Mouse (Mus musculus): ENCODE measurements around the gene Mrpl1. TPM values are rescaled to one million over a fixed set of nuclear protein-coding genes. Genes with fewer than 3 reads are reported as not detected.

The Mrpl1 gene
- total RNA-seq (2021) = 10 to 100 TPM; 21.0 to 21.9 TPM
- long read RNA-seq, experiment 1, transcript Mrpl1-201 (9 exons, 3,431 nt) = major isoform, 17 of 25 reads
- long read RNA-seq, experiment 1, partial matches to known transcripts = 4 of 25 reads
- long read RNA-seq, experiment 1, other reads (novel, unspliced or antisense) = 4 of 25 reads
- long read RNA-seq, experiment 2, transcript Mrpl1-201 (9 exons, 3,431 nt) = major isoform, 34 of 39 reads
- long read RNA-seq, experiment 2, partial matches to known transcripts = 1 of 39 reads
- long read RNA-seq, experiment 2, other reads (novel, unspliced or antisense) = 4 of 39 reads

DNA sequence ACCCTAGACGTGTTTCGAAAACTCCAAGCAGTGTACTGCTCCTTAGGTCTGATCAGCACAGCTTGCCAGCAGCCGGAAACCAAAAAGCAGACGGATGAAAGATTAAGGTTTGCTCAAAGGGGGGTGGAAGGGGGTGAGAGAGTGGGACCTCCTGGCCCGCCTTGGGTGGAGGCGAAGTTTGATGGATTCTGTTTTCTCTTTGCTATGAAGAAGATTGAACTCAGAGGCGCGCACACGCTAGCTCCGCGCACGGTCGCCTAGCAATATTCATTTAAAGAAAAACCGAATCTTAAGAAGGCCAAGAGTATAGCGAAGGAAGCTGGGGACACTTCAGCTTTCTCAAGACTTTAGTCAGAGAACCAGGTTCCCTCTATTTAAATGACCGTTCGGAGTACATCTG, at the start of gene Mrpl1:
Gene Mrpl1, plus strand, starts transcription at position 35 of the 400 bp plus-strand sequence.
- DNase-seq = peak; percentile 26

DNA sequence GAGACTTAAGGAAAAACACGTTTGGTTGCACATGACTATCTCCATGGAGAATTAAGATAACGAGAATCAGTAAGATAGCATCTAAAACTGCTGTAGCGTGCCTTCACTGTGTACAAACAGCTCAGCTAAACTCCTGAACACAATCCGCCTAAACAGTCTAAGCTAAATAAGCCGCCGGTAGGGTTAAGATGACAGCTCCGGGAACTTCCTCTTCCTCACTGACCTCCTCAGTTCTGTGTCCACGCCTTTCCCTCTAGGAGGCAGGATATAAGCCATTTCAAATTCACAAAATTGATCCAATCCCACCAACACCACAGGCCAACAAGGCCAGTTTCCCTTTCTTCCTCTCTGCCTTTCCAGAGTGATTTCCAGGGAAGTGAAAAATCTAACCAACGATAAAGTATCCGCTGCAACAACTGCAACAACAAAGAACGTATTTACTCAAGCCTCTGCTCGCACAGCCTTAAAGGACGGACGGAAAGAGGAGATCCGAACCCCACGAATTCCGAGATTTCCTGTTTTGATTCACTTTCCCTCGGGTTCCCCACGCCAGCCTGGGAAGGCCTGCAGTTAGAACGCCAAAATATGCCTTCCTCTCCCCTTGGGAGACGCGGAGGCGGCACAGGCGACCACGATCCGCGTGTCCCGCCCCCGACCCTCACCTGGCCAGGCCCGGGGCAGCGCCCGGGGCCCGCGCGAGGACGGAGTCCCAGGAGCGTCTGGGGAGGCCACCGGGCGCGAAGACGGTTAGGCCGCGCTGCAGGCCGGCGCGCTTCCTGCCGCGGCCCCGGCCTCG, 48.6 kb upstream of the Mrpl1 start:
- peak; percentile 8 for DNase-seq

DNA sequence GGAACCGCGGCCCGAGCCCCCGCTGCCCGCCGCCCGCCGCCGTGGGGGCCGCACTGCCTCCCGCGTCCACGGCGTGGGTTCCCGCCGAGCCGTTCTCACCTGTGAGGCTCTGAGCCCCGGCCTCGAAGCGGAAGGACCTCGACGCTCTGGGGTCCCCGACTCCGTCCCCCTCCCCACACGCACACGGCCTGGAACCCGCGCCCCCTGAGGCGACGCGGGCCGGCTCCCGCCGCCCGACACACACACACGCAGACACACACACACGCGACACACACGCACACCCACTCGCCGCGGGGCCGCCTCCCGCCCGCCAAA, 48.1 kb upstream of the Mrpl1 start:
- peak; percentile 23 for DNase-seq

DNA sequence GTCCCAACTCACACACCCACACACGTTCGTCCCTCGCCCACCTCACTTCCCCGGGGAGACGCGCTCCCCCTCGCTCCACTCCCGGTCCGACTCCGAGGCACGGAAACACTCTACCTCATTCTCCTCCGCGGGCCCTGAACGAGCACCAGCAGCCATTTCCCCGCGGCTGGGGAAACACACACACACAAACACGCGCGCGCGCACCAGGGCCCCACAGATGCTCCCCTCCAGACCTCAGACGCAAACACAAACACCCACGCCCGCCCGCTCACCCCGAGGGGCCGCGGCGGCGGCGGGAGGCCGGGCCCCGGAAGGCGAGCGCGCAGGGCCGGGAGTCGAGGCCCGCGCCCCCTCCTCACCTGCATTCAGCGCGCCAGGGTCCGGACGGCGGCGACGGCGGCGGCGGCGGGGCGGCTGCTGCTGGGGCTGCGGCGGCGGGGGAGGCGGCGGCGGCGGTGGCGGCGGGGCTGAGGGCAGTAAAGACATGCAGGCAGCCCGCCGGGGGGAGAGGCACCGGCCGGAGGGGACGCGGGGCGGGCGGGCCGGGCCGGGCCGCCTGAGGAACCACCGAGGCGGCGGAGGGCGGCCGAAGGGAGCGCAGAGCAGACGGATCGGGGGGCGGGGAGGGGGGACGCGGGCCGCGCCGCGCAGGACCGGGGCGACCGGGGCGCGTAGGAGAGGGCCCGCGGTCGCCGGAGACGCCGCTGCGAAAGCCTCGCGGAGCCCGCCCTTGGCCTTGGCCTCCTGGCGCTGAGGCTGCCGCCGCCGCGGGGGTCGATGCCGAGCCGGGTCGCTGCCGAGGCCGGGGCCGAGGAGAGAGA, 47.5 kb upstream of the Mrpl1 start:
- DNase-seq = peak; percentile 57

DNA sequence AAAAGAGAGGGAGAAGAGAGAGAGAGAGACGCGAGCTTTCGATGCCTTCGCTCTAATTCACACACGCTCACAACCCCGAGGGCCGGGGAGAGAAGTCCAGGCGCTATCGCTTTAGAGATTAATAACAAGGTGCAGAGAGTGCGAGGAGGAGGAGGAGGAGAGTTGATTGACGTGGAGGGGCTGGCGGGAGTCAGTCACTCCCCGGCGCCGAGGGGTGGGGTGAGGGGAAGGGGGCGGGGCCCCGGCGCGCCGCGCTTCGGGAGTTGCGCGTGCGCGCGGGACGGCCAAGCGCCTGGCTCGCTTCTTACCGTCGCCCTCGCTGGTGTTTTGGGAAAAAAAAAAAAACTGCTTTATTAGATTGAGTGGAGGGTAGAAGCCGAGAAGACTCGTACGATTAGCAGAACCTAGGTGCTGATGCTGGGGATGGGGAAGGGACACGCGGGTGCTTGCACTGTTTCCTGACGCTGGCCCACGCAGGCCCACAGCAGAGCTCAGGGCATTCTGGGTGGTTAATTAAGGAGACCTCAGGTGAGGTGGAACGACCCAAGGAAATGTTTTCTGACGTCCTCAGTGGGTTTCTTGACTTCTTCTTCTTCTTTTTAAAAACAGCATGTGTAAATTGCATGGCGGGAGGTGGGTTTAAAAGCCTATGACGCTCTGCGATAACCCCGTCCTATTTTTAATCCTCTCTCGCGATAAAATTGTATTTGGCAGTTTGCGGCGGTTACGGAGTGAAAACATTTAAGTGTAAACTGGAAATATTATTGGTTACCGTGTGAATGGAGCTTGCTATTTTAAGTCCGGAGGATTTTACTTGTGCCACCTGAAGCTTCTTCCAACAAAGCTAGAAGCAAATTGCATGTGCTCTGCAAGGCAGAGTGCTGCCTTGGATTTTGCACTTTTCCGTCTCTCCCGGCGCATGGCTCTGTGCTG, 46.6 kb upstream of the Mrpl1 start:
- peak; percentile 90 for DNase-seq

DNA sequence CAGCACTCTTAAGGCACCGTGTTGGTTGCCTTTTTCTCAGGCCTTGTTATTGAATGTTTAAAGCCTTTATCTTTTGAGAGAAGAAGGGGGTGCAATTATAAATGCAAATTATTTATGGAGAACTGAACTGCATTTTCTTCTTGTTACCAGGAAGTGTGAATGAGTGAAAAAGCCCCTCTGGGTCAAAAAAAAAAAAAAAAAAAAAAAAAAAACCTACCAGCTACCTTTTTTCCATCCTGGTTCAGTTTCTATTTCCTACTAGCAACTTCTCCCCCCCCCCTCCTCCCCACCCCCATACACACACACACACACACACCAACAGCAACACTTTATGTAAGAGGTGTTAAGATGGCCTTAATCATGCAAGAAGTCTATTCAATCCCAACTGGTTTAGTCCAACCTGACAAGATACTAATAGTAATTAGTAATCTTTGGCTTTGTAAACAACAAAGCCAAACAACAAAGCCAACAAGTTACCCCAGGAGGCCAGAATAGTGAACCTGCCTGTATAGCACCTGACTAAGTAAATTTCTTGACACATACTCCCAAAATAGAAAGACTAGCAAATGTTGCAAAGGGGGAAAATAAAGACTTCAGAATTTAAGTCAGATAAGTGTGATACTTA, 45.8 kb upstream of the Mrpl1 start:
- no peak for DNase-seq

DNA sequence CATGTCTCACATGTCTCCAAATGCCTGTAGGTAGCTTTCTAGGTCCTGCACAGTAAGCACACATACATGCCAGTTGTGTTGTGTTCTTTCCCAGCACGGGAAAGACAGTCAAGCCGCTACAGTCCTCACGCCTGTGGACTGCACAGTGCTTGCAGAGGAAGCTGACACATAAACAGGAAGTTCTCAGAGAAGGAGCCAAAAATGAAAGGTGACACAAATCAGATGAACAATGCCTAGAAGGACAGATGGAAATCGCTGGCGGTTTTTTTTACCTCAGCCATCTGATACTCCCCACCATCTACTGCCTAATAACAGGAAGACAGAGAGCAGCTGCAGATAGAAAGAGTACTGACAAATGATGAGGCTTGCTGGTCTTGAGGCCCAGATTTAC, 45.3 kb upstream of the Mrpl1 start, which contains the start of gene Cnot6l:
Gene Cnot6l, minus strand, starts transcription at position 151 of the 391 bp plus-strand sequence.
- DNase-seq = peak; percentile 12

DNA sequence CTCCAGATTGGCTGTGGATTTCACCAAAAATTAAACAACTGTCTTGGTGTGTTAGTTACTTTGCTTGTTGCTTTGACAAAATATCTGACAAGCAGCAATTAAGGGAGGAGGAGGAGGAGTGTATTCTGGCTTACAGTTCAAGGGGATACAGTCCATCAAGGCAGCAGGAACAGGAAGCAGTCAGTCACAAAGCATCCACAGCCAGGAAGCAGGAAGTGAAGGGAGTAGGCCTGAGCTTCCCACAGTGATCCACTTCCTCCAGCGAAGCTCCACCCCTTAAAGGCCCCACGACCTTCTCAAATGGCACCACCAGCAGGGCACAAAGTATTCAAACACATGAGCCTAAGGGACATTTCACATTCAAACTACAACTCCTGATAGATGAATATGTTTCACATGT, 42.5 kb upstream of the Mrpl1 start:
- DNase-seq = no peak

DNA sequence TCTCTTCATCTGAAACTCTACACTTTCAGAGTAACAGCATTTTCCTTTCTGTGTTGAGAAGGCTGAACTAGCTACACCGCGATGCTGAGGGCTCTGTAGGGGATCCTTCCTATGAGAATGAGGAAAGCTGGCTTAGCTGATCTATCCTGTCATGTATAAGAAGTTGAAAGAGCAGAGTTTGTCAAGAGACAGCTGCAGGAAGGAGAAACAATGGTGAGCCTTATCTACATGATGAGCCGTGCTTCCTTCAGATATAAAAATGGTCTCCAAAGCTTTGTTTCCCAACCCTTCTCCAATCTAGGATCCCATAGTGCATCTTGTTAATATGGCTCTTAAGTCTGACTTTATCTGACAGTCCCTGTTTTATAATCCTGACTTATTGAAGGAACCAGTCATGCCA, 38.9 kb upstream of the Mrpl1 start:
- no peak for DNase-seq

DNA sequence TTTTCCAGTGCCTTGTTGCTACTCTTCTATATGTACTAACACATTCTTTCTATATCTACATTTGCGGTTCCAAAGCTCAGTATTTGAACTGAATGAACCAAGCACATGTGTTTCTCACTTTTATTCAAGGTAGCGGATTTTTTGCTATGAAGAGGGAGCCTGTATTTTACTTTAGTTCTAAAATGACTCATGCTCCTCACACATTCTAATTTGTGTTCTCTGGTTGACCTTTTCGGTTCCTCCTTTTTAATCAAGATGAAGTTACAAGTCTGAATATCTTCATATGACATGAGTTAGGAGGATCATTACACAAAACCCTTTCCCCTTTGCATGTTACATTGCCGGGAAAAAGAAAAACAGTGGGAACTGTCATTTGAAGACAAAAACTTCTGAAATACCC, 37.5 kb upstream of the Mrpl1 start:
- no peak for DNase-seq

DNA sequence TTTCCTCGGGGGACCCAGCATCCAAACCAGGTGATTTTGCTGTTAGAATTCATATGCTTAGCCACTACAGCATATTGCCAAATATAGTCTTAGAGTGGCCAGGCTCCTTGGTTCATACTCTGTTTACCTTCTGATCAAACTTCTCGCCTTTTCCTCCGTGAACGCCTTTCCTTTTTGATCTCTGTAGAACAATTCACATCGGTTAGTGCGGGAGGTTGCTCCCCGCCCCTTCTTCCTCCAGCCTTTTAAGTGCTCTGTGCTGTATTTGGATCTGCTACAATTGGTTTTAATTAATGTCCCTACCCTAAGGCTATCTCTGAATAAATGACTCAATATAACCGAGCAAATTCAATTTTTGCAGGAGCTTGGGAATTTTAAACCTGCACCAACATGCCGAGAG, 33.2 kb upstream of the Mrpl1 start:
- DNase-seq = no peak

DNA sequence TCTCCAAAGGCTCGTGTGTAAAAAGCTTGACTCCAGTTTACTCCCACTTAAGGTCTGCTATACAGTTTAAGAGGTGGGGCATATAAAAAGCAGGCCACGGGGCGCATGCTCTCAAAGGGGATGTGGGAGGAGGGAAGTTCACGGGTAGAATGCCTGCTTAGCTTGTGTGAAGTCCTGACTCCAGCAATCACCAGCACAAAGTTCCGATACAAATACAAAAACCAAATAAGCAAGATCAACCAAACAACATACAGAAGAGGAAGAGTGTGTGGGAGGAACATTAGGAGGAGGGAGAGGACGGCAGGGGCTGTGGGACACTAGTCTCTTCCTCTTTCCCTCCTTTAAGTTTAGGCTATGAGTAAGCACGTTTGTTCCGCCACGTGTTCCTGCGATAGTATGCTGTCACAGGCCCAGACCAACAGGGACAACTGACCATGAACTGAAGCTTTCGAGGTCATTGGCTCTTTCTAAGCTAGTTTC, 32.4 kb upstream of the Mrpl1 start:
- DNase-seq = no peak

DNA sequence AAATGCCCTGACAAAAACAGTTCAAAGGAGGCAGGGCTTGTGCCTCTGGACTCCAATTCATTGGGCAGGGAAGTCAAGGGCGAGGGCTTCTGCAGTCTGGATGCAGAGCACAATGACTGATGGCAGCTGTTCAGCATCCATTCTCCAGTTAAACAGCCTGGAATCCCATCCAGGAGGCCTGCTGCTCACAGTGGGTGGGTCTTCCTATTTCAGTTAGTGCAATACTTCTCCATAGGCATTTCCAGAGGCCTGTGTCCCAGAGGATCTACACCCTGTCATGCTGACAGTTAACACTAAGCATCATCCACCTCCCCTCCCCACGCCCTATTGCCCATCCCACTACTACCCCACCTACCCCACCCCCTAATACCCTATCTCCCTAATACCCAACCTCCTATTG, 26.1 kb upstream of the Mrpl1 start:
- no peak for DNase-seq

DNA sequence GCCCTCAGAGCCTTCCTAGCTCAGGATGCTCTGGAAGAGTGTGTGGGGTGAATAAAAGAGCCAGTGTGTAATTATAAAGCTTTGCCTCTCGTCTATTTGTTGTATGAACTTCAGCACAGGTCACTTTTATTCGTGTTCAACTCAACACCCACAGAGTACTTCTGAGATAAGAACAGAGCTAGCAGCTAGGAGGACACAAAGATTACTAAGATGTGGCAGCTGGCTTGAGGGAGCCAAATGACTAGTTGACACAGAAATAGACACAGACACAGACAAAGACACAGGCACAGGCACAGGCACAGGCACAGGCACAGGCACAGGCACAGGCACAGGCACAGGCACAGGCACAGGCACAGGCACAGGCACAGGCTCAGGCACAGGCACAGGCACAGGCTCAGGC, 25.3 kb upstream of the Mrpl1 start:
- no peak for DNase-seq

DNA sequence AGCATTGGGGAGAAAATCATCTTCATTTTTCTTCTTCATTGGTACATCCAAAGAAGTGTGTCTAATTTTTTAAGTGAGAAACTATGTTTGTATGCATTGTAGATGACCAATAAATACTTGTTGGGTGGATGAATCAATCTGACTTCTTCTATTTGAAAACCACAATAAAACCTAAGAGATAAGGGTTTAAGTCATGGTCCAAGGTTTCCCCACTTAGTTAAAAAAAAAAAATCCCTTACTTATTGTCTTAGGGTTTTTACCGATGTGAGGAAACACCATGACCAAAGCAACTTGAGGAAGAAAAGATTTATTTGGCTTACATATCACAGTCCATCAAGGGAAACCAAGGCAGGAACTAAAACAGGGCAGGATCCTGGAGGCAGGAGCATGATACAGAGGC, 19.5 kb upstream of the Mrpl1 start:
- DNase-seq = no peak

DNA sequence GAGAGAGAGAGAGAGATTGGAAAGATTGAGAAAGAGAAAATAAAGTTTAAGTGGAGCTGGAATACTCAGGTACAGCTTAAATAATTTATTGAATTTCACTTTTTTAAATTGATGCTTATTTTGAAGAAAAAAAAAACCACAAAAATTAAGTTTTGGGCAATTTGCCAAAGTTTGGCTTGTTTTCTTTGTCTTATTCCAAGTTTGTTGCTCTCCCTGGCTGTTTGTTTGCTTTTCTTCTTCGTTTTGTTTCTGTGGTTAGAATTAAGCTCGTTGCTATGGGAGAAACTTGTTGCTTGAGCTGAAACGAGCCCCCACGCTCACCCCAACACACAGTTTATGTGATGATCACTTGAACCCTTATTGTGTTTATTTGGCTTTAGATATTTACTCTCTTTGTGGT, 18.0 kb upstream of the Mrpl1 start:
- no peak for DNase-seq

DNA sequence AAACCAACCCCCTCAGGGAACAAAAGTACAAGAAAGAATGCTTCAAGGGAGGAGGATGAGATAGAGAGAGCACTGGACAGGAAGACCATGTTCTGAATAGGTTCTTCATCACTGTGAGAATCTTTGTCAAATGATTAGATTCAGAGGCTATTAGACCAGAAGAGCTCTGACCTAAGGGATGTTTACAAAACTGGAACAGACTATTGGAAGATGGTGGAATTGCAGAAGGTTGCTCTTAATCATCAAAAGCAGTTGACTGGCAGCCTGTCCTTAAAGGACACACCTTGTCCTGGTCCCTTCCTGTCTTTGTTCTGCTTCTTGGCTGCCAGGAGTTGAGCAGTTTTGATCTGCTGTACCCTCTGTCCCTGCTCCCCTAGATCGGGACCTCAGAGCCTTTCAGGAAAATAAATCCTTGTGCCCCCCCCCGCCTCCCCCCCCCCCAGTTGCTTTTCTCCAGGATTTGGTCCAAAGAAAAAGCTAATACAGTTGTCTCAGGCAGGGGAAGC, 12.7 kb upstream of the Mrpl1 start:
- DNase-seq = no peak

DNA sequence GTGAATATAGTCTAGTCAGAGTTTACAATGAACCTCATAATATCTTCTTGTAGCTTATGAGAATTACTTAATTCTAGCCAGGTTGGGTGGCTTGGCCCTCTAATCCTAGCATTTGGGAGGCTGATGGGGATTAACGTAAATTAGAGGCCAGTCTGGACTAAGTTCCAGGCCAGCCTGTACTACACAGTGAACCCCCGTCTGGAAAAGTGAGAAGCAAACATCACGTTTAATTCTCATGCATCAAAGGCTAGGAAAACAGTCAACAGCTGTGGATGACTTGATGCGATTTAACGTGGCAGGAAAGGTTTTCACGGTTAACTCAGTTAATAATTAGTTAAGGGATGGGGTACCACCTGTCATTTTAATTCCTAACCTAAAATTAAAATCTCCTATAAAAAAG, 11.0 kb upstream of the Mrpl1 start:
- DNase-seq = no peak

DNA sequence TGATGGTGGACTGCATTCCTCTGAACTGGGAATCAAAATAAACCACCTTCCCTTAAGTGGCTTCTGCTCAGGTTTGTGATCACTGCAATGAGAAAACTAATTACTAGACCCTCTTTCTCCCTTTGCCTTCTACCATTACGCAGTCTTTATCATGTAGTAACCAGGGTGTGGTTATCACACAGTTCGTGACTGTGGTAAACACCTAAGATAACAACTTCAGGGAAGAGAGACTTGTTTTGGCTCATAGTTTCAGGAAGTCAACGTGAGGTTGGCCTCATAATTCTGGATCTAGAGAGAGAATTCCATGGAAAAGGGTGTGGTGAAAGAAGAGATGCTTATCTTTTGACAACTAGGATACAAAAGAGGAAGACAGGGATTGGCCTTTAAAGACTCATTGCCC, 9.0 kb upstream of the Mrpl1 start:
- DNase-seq = no peak

DNA sequence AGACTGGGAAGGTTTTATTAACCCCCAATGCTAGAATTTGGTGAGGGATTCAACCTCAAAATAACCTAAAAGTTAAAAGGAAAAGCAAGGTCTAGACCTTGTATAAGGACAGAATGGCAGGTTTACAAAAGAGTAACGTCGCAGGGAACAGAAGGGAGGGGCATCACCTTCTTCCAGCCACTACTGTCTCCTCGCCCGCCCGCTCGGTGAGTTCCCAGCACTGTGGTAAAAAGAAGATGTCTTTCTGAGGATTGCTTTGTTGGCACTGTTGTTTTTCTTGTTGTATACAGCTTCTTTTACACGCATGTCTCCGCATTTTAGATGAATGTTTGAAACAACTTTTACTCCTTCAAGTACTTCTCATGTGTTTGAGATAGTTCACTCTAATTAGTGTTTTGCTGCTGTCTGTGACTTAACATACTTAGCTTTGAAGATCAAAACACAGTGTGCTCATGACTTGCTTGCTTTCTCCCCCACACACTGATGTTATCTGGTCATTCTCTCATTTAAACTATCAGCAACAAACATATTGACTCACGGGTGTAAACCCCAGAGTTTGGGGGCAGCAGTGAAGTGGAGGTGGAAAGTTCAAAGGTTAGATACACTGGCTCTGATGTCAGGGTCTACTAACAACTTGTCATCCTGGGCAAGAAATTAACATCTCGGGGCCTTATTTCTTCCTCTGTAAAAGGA, 7.7 kb upstream of the Mrpl1 start:
- DNase-seq = no peak

DNA sequence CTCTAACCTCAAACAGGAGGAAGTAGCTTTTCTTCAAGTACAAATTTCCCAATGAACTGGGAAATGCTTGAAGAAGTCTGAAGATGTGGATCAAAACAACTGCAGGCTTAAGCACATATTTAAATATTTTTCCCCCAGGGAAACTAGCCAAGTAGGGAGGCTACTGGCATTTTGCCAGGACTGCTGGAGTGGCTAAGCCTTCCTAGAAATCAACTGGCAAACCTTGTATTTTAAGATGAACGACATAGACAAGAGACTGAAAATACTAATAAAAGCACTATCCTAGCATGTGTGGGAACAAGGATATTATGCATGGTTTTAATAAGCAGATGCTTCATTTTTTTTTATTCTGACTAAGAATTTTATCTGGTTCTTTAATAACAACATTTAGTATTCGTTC, 2.4 kb upstream of the Mrpl1 start:
- peak; percentile 27 for DNase-seq
